Mouse (Mus musculus): ENCODE data around the gene Aig1. TPM values are rescaled to one million over a fixed set of nuclear protein-coding genes. Genes with fewer than 3 reads are reported as not detected.

The Aig1 gene
- polyA plus RNA-seq, 1 experiment: 38.1 TPM

DNA sequence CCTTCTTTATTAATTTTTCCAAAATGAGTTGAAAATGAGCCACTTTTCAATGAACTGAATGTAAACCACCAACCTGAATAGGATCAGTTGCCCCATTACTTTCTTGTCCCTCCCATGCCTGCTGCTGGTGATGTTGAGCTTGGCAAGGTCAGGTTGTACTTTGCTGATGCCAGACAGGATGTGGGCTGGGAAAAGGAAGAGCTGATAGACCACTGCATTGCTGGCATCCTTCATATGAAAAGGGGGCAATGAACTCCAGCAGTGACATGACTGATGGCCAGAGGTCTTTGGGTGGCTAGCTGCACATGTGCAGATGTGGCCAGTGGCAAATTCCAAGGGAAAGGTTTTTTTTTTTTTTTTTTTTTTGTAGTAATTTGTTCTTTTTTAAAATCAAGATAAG lies 172.5 kb downstream of the Aig1 start:
- Histone ChIP-seq H3K4me1 (ENCODE audit: control insufficient read depth, insufficient read depth, low read length) (no peaks in the 10 kb centered on the region), H3K4me3 (ENCODE audit: insufficient read depth, low read length) (no peak overlapping the region), H3K27ac (ENCODE audit: insufficient read depth, low read length) (no peak overlapping the region)
- TF ChIP-seq POLR2A (IDR thresholded peaks at IDR 0.05; ENCODE audit: low read depth, low read length) (no peak), CTCF (IDR thresholded peaks at IDR 0.05; ENCODE audit: borderline replicate concordance, insufficient read depth, low read length) (no peak)

DNA sequence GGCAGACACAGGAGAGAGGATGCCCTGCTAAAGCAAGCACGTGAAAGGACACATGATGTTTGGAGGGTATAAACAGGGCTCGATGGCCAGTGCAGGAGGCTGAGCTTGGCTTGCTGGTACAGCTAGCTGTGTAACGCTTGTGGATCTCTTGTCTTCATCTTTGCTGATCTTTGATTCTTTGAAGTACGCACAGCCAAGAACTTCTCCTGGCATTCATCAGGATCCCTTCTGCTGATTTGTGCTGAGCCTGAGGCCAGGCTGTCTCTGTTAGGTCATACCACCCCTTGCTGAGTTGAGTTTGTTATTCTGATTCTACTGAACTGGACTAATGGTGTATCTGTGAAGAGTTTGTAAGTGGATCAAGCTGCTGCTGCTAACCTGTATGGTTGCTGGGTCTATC lies 175.5 kb downstream of the Aig1 start:
- Histone ChIP-seq H3K4me3 (ENCODE audit: insufficient read depth, low read length) (no peak overlapping the region), H3K27ac (ENCODE audit: insufficient read depth, low read length) (no peak overlapping the region), H3K4me1 (ENCODE audit: control insufficient read depth, insufficient read depth, low read length) (peaks cover 4% of the 10 kb centered on the region; the same call in 1 of the 2 replicates)
- no peak for TF ChIP-seq CTCF (IDR thresholded peaks at IDR 0.05; ENCODE audit: borderline replicate concordance, insufficient read depth, low read length)
- TF ChIP-seq POLR2A (IDR thresholded peaks at IDR 0.05; ENCODE audit: low read depth, low read length): no peak

DNA sequence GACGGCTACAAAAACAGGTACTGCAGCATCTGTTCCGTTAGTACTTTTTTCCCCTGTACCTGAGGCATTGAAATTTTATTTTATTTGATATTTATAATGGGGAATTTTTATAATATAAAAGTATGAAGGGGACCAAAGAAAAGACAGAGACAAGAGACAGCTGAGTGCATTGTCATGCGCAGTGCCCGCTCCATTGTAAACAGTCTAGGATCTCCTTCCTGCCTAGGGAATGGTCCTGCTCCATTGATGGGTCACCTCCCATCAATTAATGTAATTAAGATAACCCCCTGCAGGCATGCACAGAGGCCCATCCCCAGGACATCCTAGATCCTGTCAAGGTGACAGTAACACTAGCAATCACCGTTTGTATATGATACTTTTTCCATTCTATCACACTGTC lies 178.0 kb downstream of the Aig1 start:
- Histone ChIP-seq H3K27ac (ENCODE audit: insufficient read depth, low read length) (peak overlapping the region; percentile 74), H3K4me3 (ENCODE audit: insufficient read depth, low read length) (no peak overlapping the region), H3K4me1 (ENCODE audit: control insufficient read depth, insufficient read depth, low read length) (peaks cover 5% of the 10 kb centered on the region)
- TF ChIP-seq POLR2A (IDR thresholded peaks at IDR 0.05; ENCODE audit: low read depth, low read length) (no peak), CTCF (IDR thresholded peaks at IDR 0.05; ENCODE audit: borderline replicate concordance, insufficient read depth, low read length) (no peak)

DNA sequence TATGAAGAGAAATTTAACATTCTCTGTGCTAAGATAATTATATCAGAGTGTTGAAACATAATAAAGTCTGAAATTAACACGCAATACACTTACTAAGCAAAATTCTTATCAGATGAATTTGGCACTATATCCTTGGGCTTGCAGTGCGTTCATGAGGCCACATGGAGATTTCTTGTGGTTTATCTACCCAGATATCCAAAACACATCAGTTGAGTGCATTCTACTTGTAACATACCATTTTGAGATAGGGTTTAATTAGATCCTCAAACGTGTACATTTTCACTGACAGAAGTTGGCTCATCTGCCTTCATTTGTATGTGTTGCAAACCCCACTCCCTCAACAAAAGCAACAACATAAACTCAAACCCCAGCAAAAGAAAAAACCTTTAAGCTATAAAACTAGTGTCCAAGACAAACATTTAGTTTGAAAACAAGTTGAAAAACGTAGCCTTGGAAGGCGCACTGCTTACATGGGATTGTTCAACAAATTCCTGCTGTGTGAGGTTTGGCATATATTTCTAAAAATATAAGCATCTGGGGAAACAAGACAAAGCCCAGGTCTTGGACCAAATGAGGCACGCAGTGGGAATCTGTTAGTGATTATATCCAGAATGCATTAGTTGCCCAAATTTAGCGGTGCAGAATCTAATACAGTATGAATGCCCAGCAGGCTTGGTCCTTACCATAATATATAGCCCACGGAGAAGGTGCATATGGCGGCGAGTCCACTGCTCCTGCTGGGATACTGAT lies 178.8 kb downstream of the Aig1 start:
- Histone ChIP-seq H3K27ac (ENCODE audit: insufficient read depth, low read length) (peak overlapping the region; percentile 79), H3K4me1 (ENCODE audit: control insufficient read depth, insufficient read depth, low read length) (peaks cover 5% of the 10 kb centered on the region), H3K4me3 (ENCODE audit: insufficient read depth, low read length) (no peak overlapping the region)
- no peak for TF ChIP-seq POLR2A (IDR thresholded peaks at IDR 0.05; ENCODE audit: low read depth, low read length)
- no peak for TF ChIP-seq CTCF (IDR thresholded peaks at IDR 0.05; ENCODE audit: borderline replicate concordance, insufficient read depth, low read length)

DNA sequence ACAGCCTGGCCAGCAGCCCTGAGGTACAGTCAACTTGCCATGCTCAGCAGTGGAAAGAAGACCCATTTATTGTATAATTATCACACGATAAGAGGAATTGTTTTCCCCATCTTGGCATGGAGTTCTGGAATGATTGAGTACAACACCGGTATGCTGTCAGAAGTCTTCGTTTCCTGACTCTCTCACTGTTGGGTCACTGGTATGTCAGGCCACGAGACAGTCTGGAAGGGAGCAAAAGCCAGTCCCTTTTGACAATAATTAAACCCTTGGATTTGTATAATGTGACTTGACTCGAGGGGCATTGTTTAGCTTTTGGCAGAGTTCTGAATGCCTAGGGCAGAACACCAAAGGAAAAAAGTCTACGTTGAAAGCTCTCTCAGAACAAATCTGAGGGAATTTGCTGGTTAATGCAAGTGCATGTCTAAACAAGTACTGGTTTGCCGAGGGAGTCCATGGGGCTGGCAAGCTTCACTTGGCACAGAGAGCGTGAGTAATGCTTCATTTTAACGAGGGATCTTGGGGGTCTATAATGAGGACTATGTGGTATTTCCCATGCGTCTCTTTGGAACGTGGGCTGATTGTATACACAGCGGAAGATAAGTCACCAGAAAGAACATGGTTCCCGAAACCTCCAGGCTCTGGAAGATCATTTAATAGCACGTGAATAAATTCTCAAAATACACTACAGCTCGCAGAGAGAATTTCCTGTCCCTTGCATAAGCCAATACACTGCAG lies 180.2 kb downstream of the Aig1 start:
- TF ChIP-seq CTCF (IDR thresholded peaks at IDR 0.05; ENCODE audit: borderline replicate concordance, insufficient read depth, low read length) (no peak), POLR2A (IDR thresholded peaks at IDR 0.05; ENCODE audit: low read depth, low read length) (no peak)
- Histone ChIP-seq H3K4me1 (ENCODE audit: control insufficient read depth, insufficient read depth, low read length) (peaks cover 5% of the 10 kb centered on the region), H3K4me3 (ENCODE audit: insufficient read depth, low read length) (no peak overlapping the region), H3K27ac (ENCODE audit: insufficient read depth, low read length) (peak overlapping the region; percentile 79)

DNA sequence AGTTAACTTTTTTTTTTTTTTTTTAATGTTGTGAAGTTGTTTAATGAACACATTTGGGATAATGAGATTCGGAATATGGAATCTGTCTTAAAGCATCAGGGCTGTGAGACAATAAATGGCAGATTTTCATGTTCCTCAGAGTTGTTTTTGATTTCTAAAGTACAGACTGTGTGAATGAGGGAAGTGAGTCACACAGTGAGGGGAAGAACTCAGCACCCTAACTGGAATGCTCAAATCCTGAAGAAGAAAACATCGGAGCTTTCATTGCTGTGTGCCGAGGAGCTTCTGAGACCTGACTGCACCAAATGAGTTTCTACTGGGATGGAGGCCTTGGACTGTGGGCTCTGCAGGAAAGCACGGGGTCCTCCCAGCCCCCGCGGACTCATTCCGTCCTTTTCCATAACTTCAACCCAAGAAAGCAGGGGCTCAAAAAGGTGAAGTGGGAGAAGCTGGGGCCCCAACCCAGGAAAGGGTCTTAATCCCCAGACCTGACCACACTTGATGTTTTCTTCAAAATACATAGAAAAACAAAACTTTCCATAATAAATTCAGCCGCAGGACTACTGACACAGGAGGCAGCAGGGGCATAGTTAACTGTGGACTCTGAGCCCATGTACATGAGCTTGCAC lies 181.5 kb downstream of the Aig1 start:
- TF ChIP-seq POLR2A (IDR thresholded peaks at IDR 0.05; ENCODE audit: low read depth, low read length) (no peak), CTCF (IDR thresholded peaks at IDR 0.05; ENCODE audit: borderline replicate concordance, insufficient read depth, low read length) (no peak)

DNA sequence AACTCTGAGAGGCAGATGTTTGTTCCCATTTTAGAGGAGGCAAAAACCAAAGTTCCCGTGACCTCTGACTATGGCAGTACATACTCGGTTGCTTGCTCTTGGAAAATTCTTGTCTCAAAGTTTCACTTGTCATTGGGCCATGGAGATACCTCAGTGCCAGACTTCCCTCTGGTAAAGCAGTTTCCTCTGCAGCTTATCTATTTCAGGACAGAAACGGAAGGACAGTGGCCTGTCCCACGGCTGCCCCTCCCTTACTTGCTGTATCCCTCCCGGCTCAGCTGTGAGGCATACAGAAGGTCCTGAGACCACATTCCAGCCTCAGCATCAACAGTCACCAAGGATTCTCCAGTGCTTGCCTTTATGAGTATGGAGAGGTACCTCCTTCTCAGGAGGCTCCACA lies 182.7 kb downstream of the Aig1 start:
- TF ChIP-seq CTCF (IDR thresholded peaks at IDR 0.05; ENCODE audit: borderline replicate concordance, insufficient read depth, low read length): no peak
- no peak for TF ChIP-seq POLR2A (IDR thresholded peaks at IDR 0.05; ENCODE audit: low read depth, low read length)
- Histone ChIP-seq H3K4me1 (ENCODE audit: control insufficient read depth, insufficient read depth, low read length) (peaks cover 5% of the 10 kb centered on the region), H3K4me3 (ENCODE audit: insufficient read depth, low read length) (no peak overlapping the region), H3K27ac (ENCODE audit: insufficient read depth, low read length) (no peak overlapping the region)

More for the DNA sequence above, 181.5 kb downstream of the Aig1 start:
- Histone ChIP-seq H3K4me1 (ENCODE audit: control insufficient read depth, insufficient read depth, low read length) (peaks cover 5% of the 10 kb centered on the region), H3K27ac (ENCODE audit: insufficient read depth, low read length) (peak overlapping the region; percentile 79), H3K4me3 (ENCODE audit: insufficient read depth, low read length) (no peak overlapping the region)

DNA sequence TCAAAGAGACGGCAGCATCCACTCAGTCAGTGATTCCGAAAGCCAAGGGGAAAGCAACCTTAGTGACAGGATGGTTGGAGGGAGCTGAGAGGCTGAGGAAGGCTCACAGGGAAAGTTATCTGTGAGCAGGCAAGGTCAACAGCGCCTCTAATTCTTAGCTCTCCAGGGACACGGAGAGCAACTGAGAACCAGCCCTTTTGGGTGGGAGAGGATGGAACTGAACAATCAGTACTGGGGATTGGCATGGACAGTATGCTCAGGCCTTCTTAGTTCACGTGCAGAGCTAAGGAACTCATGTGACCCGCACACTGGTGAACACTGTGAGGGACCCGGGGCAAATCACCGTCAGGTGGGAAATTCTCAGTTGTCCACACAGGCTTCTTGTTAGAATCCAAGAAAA lies 183.4 kb downstream of the Aig1 start:
- Histone ChIP-seq H3K27ac (ENCODE audit: insufficient read depth, low read length) (no peak overlapping the region), H3K4me3 (ENCODE audit: insufficient read depth, low read length) (no peak overlapping the region), H3K4me1 (ENCODE audit: control insufficient read depth, insufficient read depth, low read length) (peaks cover 3% of the 10 kb centered on the region)
- TF ChIP-seq POLR2A (IDR thresholded peaks at IDR 0.05; ENCODE audit: low read depth, low read length): no peak
- TF ChIP-seq CTCF (IDR thresholded peaks at IDR 0.05; ENCODE audit: borderline replicate concordance, insufficient read depth, low read length): no peak

DNA sequence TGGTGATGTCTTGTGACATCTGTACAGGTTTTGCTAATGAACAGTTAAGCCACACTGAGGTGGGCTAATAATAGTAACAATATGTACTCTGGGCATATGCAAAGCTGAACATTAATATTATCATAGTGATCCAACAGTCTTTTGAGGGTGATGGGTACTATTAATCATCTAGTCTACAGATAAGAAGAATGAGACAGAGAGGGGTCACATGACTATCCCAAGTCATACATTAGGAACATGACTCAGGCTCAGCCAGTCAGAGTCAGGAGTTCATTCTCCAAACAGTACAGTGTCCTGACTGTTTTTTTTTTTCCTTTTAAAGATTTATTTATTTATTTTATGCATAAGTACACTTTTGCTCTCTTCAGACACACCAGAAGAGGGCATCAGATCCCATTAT lies 184.3 kb downstream of the Aig1 start:
- TF ChIP-seq CTCF (IDR thresholded peaks at IDR 0.05; ENCODE audit: borderline replicate concordance, insufficient read depth, low read length) (no peak), POLR2A (IDR thresholded peaks at IDR 0.05; ENCODE audit: low read depth, low read length) (no peak)
- peaks cover 2% of the 10 kb centered on the region; the same call in 1 of the 2 replicates for H3K4me1 ChIP-seq (ENCODE audit: control insufficient read depth, insufficient read depth, low read length)
- no peak overlapping the region for H3K27ac ChIP-seq (ENCODE audit: insufficient read depth, low read length)
- H3K4me3 ChIP-seq (ENCODE audit: insufficient read depth, low read length): no peak overlapping the region

All from embryonic fibroblast, embryonic 13.5 days (primary cell).